Mouse (Mus musculus) cerebellum, adult 2 months (tissue): ENCODE measurements at regions not wholly inside any gene's neighbourhood (a gene's known extent, or its start where the extent isn't known, plus 50 kb on each side); places are given as distances from the start of the nearest gene placed in this dataset.

ENCODE experiments used
- CTCF ChIP-seq: fragments of 200-500 bp; IDR thresholded peaks from 2 replicates; pipeline ENCODE4 v1.5.1; 2011; ENCODE audit warnings: low read depth, mild to moderate bottlenecking, control low read depth, low read length, moderate library complexity, borderline replicate concordance; ENCODE audit not compliant: insufficient read depth
- POLR2A ChIP-seq: fragments of 200-500 bp; IDR thresholded peaks from 2 replicates; pipeline ENCODE4 v1.6.1; 2011; ENCODE audit warnings: low read length, control low read depth, borderline replicate concordance; ENCODE audit not compliant: insufficient read depth

DNA sequence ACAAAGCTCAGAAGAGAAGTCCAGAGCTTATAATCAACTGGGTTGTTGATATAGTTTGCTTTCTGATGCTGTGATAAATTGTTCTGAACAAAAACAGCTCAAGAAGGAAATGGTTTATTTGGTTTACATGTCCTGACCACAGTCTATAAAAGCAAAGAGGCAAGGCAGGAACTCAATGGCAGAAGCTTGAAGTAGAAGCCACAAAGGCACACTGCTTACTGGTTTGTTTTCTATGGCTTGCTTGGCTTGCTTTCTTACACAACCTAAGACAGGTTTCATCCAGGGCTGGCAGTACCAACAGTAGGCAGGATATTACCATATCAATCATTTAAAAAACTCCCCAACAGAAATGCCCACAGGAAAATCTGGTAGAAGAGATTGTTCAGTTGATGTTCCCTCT, 502.7 kb upstream of the Mef2c start:
- TF ChIP-seq CTCF, result no peak
- no peak for TF ChIP-seq POLR2A
